Mouse (Mus musculus) right cerebral cortex, postnatal 10 days (tissue): ENCODE data around the gene Olfr551.
"Not testable (repeated sequence)": the region's sequence is repeated elsewhere in the genome, so short reads cannot be mapped to it uniquely, and the experiment has no call there.

ENCODE experiments used
- DNase-seq, 2 experiments: peaks; one replicate each; pipeline ENCODE4 v3.0.0; 2021; ENCODE audit warnings: low spot score in 2 of 2

Gene Olfr551

DNA sequence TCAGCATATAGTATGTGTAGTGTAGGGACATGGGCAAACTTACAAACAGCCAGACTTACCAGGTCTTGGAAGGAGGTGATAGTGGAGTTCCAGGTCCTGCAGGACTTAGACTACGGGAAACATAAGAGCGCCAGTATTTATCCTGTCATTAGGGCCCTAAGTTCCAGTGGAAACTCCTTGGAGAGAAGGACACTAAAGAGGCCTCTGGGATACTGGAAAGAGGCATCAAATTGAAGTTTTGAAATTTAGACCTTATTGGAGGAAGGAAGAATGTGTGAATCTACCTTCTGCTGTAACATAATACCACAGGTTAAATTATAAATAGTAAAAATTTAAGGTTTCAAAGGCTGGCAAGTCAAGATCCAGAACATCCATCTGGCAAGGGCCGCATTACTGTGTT is at the start of gene Olfr551:
TSS of gene Olfr551 (minus strand) at position 101 of the 400 bp plus-strand sequence.
- DNase-seq = no peak

DNA sequence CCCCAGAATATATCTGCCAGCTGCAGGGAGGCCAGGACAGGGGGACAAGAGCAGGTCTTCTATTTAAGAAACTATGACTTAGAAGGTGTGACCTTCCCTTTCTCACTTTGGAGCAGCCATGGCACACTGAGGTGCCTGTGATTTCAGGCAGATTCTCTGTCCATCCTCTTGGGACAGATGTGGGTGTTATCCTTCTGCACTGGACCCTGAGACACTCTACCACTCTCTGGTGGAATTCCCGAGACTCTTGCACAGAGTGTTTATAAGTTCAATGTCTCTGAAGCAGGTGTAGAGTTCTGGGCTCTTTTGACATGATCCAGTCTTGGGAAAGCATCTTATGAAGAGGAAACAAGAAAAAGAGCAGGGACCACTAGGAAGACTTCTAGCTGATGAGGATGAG is 46.4 kb upstream of the Olfr551 start, which contains the start of gene Olfr554:
TSS of gene Olfr554 (plus strand) at position 301 of the 400 bp plus-strand sequence.
- DNase-seq = no peak

DNA sequence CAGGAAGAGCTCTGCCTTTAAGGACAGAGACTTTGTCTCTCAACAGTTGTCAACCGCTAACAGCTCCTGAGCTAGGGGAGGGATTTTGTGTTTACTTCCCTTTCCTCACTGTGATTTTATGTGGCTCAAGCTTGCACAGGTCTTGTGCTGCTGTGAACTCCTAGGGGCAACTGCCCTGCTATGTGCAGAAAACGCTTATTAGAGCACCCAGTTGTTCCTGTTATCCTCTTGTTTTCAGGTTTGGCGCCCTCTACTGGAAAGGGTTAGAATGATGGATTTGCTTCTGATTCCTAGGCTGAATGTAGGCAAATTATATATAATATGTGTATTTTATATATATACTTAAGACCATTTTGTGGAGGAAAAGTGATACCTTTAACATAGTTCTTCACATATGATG is 45.0 kb upstream of the Olfr551 start:
- DNase-seq = peak in 1 of 2 experiments; percentile 26

GRCm38 (mm10) chr7:102620368-102620767 is 28.7 kb upstream of the Olfr551 start:
- DNase-seq = not testable (repeated sequence)

DNA sequence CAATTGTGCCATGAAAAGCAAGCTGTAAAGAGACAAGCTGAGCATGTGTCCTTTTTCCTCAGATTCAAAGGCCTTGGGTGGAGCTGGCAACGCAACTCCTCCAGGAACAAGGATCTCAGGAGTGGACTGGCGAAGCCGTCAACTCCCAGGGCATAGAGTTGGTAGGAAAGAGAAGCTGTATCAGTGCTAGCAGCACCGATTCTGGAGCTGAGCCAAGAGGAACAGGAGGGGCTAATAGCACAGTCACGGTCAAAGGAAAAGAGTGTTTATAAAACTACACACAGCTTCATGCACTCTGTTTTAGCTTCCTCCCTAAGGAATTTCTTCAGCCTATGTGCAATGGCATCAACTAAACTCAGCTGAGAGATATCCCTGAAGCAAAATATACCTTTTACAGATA is 27.9 kb upstream of the Olfr551 start:
- no peak for DNase-seq

GRCm38 (mm10) chr7:102618118-102618517 is 26.4 kb upstream of the Olfr551 start, which contains the start of gene Olfr553:
Gene Olfr553, minus strand, starts transcription at chr7:102618218.
- DNase-seq = no peak

DNA sequence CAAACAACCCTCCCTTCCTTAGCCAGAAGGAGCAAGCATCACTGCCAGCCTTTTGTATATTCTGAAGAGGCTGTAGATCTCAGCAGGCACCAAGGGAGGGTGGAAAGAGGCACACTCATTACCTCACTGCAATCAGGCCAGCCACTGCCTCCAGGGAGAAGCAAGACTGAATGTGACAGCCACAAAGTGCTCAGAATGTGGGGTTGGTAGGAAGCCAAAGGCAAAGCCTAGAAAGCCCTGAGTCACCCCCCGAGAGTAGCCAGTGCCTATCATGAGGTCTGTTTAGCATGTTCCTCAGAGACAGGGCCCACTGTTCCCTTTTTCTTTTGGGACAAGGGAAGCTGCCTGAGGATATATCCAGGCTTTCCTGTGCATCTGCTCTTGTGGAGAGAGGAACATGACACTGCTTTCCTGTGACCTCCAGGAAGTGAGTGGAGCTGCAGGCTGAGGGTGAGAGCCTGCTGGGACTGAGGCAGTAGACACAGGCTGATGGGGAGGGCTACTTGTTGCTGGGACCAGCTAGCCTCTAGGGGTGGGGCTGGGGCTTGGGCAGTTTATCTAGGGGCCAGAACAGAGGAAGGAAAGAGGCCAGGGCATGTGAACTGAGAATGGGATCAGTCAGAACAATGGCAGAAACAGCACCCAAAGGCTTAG is 5.8 kb upstream of the Olfr551 start, which contains the start of gene Olfr552:
TSS of gene Olfr552 (plus strand) at position 393 of the 654 bp plus-strand sequence.
- DNase-seq = no peak

DNA sequence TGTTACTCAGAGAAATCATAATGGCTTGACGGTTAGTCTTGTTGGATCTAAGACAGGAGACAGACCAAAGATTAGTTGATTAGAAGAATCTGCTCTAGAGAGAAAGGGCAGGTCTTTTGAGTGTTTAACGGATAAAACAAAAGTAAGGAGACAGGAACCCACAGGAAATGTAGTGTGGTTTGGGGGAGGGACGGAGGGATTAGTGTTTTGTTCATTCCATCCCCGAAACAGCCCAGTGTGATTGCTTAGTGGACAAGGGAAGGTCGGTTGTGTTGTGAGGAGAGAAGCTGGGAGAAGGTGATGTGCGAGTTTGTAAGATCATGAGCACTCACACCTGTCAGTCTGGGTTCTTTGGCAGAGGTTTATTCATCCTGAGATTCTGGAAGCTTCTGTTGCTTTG is 15.7 kb downstream of the Olfr551 start:
- DNase-seq = no peak

- no peak for DNase-seq
Observed at GRCm38 (mm10) chr7:102573174-102573830, 18.4 kb downstream of the Olfr551 start.

GRCm38 (mm10) chr7:102571142-102571541 is 20.5 kb downstream of the Olfr551 start, which contains the start of gene Olfr550:
Gene Olfr550, plus strand, starts transcription at chr7:102571442.
- no peak for DNase-seq

DNA sequence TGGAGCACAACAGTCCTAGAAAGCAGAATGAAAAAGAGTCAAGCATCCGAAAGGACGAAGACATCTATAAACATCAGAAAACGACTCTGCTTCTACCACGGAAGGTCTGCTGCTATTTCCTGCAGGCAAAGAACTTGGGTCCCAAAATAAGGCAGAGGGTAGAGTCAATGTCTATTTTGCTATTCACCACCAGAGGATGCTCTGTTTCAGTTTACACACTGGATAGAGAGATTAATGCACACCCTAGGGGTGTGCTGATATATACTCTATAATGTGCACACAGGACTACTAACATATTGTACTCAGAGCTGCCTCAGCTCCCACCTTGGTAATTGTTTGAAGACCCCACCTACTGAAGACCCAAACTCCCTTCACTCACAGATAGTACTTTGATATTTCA is 25.5 kb downstream of the Olfr551 start:
- DNase-seq = no peak

DNA sequence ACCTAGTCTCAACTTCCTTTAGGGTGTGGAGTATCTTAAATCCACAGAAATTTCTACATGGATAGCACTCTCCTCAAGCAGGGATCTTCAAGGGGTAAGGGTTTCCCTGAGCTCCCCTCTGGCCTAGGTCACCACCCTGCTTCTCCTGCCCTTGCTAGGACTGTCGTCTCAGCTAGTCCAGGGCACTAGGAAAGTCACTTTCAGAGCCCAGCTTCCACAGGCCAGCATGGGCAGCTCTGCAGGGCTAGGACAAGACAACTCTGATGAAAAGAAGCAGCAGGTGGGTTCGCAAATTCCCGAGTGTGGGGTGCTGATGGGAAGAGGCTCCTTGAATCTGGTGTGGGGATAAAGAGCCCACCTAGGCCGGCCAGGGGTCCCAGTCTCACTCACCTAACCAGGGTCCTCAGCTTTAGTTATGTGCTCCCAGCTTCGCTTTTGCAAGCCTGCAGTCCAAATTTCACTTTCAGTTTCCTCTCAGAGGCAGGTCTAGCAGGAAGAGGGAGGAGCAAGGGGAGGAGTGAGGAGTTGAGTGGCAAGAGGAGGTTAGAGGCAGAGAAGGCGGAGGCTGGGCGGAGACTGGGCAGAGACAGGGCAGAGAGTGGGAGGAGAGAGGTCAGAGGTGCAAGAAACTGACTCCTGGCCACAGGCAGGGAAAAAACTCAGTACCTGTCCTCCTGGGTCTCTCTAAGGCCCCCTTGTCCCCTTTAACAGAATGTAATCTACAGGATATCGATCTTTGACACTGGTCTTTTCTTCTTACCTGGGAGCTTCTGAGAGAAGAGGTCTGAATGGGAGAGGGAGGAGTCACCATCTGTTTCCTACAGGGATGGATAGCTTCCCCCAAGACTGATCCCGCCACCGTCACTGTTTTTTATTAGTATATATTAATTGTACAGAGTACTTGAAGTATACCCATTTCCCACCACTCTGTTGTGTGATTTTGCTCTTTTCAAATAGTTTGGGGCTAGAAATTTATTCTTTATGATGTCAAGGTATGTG is 26.4 kb downstream of the Olfr551 start, which contains the start of gene Trim21:
TSS of gene Trim21 (minus strand) at position 488 of the 999 bp plus-strand sequence.
- DNase-seq = peak; percentile 67 to 68

GRCm38 (mm10) chr7:102553279-102553678 is 38.4 kb downstream of the Olfr551 start:
- no peak for DNase-seq

GRCm38 (mm10) chr7:102549570-102549969 is 42.1 kb downstream of the Olfr551 start, which contains the start of gene Olfr549:
Gene Olfr549, plus strand, starts transcription at chr7:102549870.
- DNase-seq = no peak

- DNase-seq = no peak
Observed at GRCm38 (mm10) chr7:102541251-102541650, 50.4 kb downstream of the Olfr551 start.

- no peak for DNase-seq
Observed at GRCm38 (mm10) chr7:102540596-102540995, 51.1 kb downstream of the Olfr551 start, which contains the start of gene Olfr548-ps1. Gene Olfr548-ps1, plus strand, starts transcription at chr7:102540896.

DNA sequence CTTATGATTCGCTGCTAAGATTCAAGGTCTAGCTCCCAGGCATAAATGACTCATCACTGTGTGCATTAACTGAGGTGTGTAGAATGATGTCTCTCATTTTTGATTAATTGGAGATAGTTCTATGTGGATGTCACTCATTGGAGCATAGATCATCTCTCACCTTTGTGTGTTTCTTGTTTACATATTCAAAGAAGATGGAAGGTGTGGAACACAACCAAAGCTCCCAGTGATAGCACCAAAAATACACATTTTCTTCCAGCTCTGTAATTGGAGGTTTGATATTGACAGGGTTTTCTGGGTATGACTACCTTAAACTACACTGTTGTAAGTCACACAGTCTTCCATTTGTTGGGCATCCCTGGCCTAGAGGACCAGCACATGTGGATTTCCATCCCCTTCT is 57.2 kb downstream of the Olfr551 start, which contains the start of gene Olfr547:
TSS of gene Olfr547 (plus strand) at position 301 of the 400 bp plus-strand sequence.
- no peak for DNase-seq
